Mouse (Mus musculus) liver, embryonic 11.5 days (tissue): ENCODE results near the gene Iqcf4. TPM values are rescaled to one million over a fixed set of nuclear protein-coding genes. Genes with fewer than 3 reads are reported as not detected.

Experiments used
- ATAC-seq: fragments of 200-750 bp; cut with Nextera tagmentation; replicated peaks from 2 replicates; pipeline ENCODE4 v1.8.0; 2017; ENCODE audit warnings: moderate number of reproducible peaks, mild to moderate bottlenecking, moderate TSS enrichment, moderate library complexity; ENCODE audit not compliant: low FRiP score
- DNase-seq: peaks from one replicate; pipeline ENCODE4 v3.0.0-alpha.2; 2017; ENCODE audit warnings: low spot score
- H3K27ac ChIP-seq: fragments of 300-500 bp; sonication (generic); 2 replicates; pipeline ENCODE4 v1.5.1; 2014; ENCODE audit warnings: mild to moderate bottlenecking, low read depth, low read length, control low read depth
- H3K27me3 ChIP-seq: fragments of 300-500 bp; sonication (generic); replicated peaks from 2 replicates; pipeline ENCODE4 v1.6.1; 2014; ENCODE audit warnings: low read length, mixed read lengths; ENCODE audit not compliant: control insufficient read depth, insufficient read depth
- H3K36me3 ChIP-seq: fragments of 300-500 bp; sonication (generic); 2 replicates; pipeline ENCODE4 v1.6.1; 2014; ENCODE audit warnings: mild to moderate bottlenecking, low read length, moderate library complexity, mixed read lengths; ENCODE audit not compliant: control insufficient read depth, insufficient read depth
- H3K4me1 ChIP-seq: fragments of 300-500 bp; sonication (generic); replicated peaks from 2 replicates; pipeline ENCODE4 v1.6.1; 2014; ENCODE audit warnings: low read length, mixed read lengths; ENCODE audit not compliant: control insufficient read depth, insufficient read depth
- H3K4me2 ChIP-seq: fragments of 300-500 bp; sonication (generic); 2 replicates; pipeline ENCODE4 v1.6.1; 2014; ENCODE audit warnings: mild to moderate bottlenecking, control low read depth, moderate library complexity
- H3K4me3 ChIP-seq: fragments of 300-500 bp; sonication (generic); 2 replicates; pipeline ENCODE4 v1.5.1; 2014; ENCODE audit warnings: low read depth, low read length, control low read depth
- H3K9ac ChIP-seq: fragments of 300-500 bp; sonication (generic); 2 replicates; pipeline ENCODE4 v1.6.1; 2014; ENCODE audit warnings: low read depth, low read length, control low read depth
- H3K9me3 ChIP-seq: fragments of 300-500 bp; sonication (generic); 2 replicates; pipeline ENCODE4 v1.6.1; 2016; ENCODE audit warnings: low read length, inconsistent platforms, mixed read lengths; ENCODE audit not compliant: control insufficient read depth
- WGBS: fragments of 180-500 bp; shearing (Covaris S2); extraction: QIAGEN DNeasy Blood & Tissue Kit; methylation state at CpG from one replicate; pipeline ENCODE4 v1.1.7; 2014; 5-methylcytosine and 5-hydroxymethylcytosine counted together
- polyA plus RNA-seq: library from polyadenylated mRNA; unstranded; fragments of >200 nt; fragmentation: Nextera tagmentation; extraction: Ambion mirVana; gene quantifications from 2 replicates; pipeline ENCODE4 v1.2.1, GENCODE M21; 2014

Gene Iqcf4
- polyA plus RNA-seq, 1 experiment from 2014 or later, result not detected

GRCm38 (mm10) chr9:106562291-106562690 lies 8.5 kb downstream of the Iqcf4 start:
- ATAC-seq, result no peak
- 84% methylated on average over 11 of the region's 11 CpGs for WGBS

GRCm38 (mm10) chr9:106561531-106561930 lies 9.3 kb downstream of the Iqcf4 start, which contains the start of gene Iqcf3:
Iqcf3 (minus strand) TSS chr9:106561631.
- H3K27ac ChIP-seq, result no peak within 1 kb of the TSS
- H3K9ac ChIP-seq, result no peak within 1 kb of the TSS
- H3K27me3 ChIP-seq, result no peaks in the 10 kb centered on the region
- 82% methylated on average over 5 of the region's 5 CpGs for WGBS
- H3K9me3 ChIP-seq, result no peaks in the 10 kb centered on the region
- no peak within 1 kb of the TSS for H3K4me2 ChIP-seq
- no peaks in the 10 kb centered on the region for H3K4me1 ChIP-seq
- DNase-seq (no peak), ATAC-seq (no peak)
- H3K36me3 ChIP-seq, result no peaks in the 10 kb centered on the region
- no peak within 1 kb of the TSS for H3K4me3 ChIP-seq

More at GRCm38 (mm10) chr9:106562291-106562690, 8.5 kb downstream of the Iqcf4 start:
- no peaks in the 10 kb centered on the region for H3K36me3 ChIP-seq
- H3K27me3 ChIP-seq, result no peaks in the 10 kb centered on the region
- DNase-seq, result no peak
- no peaks in the 10 kb centered on the region for H3K4me1 ChIP-seq
- no peak overlapping the region for H3K9ac ChIP-seq
- no peak overlapping the region for H3K4me3 ChIP-seq
- no peak overlapping the region for H3K27ac ChIP-seq
- H3K4me2 ChIP-seq, result no peak overlapping the region
- no peaks in the 10 kb centered on the region for H3K9me3 ChIP-seq

- no peaks in the 10 kb centered on the region for H3K36me3 ChIP-seq
- ATAC-seq (no peak), DNase-seq (no peak)
- no peaks in the 10 kb centered on the region for H3K9me3 ChIP-seq
- H3K4me1 ChIP-seq, result no peaks in the 10 kb centered on the region
- H3K4me2 ChIP-seq, result no peak overlapping the region
- no peak overlapping the region for H3K27ac ChIP-seq
- H3K27me3 ChIP-seq, result no peaks in the 10 kb centered on the region
- 87% methylated on average over 11 of the region's 11 CpGs for WGBS
- no peak overlapping the region for H3K9ac ChIP-seq
- H3K4me3 ChIP-seq, result no peak overlapping the region
Observed at GRCm38 (mm10) chr9:106534975-106535374, 35.8 kb downstream of the Iqcf4 start.

- H3K9ac ChIP-seq, result no peak overlapping the region
- no peak overlapping the region for H3K4me2 ChIP-seq
- no peaks in the 10 kb centered on the region for H3K4me1 ChIP-seq
- DNase-seq, result no peak
- H3K4me3 ChIP-seq, result no peak overlapping the region
- WGBS, result 87% methylated on average over 7 of the region's 7 CpGs
- ATAC-seq, result no peak
- no peaks in the 10 kb centered on the region for H3K9me3 ChIP-seq
- no peak overlapping the region for H3K27ac ChIP-seq
- H3K36me3 ChIP-seq, result no peaks in the 10 kb centered on the region
- no peaks in the 10 kb centered on the region for H3K27me3 ChIP-seq
Observed at GRCm38 (mm10) chr9:106534296-106534695, 36.5 kb downstream of the Iqcf4 start.

GRCm38 (mm10) chr9:106531833-106532232 lies 39.0 kb downstream of the Iqcf4 start:
- no peaks in the 10 kb centered on the region for H3K36me3 ChIP-seq
- H3K4me2 ChIP-seq, result no peak overlapping the region
- H3K4me3 ChIP-seq, result no peak overlapping the region
- no peaks in the 10 kb centered on the region for H3K9me3 ChIP-seq
- no peak overlapping the region for H3K27ac ChIP-seq
- H3K27me3 ChIP-seq, result no peaks in the 10 kb centered on the region
- ATAC-seq (no peak; the same call in 1 of the 2 replicates), DNase-seq (no peak)
- no peak overlapping the region for H3K9ac ChIP-seq
- WGBS, result 23% methylated on average over 3 of the region's 3 CpGs
- H3K4me1 ChIP-seq, result no peaks in the 10 kb centered on the region

GRCm38 (mm10) chr9:106519909-106520308 lies 50.9 kb downstream of the Iqcf4 start:
- DNase-seq (no peak), ATAC-seq (no peak)
- no peaks in the 10 kb centered on the region for H3K27me3 ChIP-seq
- H3K4me3 ChIP-seq, result no peak overlapping the region
- WGBS, result 65% methylated on average over 8 of the region's 8 CpGs
- no peak overlapping the region for H3K27ac ChIP-seq
- H3K4me1 ChIP-seq, result no peaks in the 10 kb centered on the region
- H3K36me3 ChIP-seq, result no peaks in the 10 kb centered on the region
- no peaks in the 10 kb centered on the region for H3K9me3 ChIP-seq
- H3K4me2 ChIP-seq, result no peak overlapping the region
- H3K9ac ChIP-seq, result no peak overlapping the region

- Histone ChIP-seq H3K4me2 (no peak overlapping the region), H3K4me1 (no peaks in the 10 kb centered on the region), H3K9me3 (no peaks in the 10 kb centered on the region), H3K36me3 (no peaks in the 10 kb centered on the region), H3K9ac (no peak overlapping the region), H3K4me3 (no peak overlapping the region), H3K27ac (no peak overlapping the region), H3K27me3 (no peaks in the 10 kb centered on the region)
- DNase-seq (no peak), ATAC-seq (no peak)
- WGBS, result 54% methylated on average over 2 of the region's 2 CpGs
Observed at GRCm38 (mm10) chr9:106519433-106519832, 51.4 kb downstream of the Iqcf4 start.

Other genes starting within 250 kb of the Iqcf4 start
- 17.8 and 18.1 TPM in 2 replicates for gene Dusp7, start 202.4 kb downstream of the Iqcf4 start, polyA plus RNA-seq
- 1,192 and 1,256 TPM in 2 replicates for gene Rpl29, start 141.5 kb downstream of the Iqcf4 start, polyA plus RNA-seq
- gene Acy1, start 132.7 kb downstream of the Iqcf4 start, polyA plus RNA-seq, result 51.1 and 52.3 TPM in 2 replicates
- 19.5 and 19.7 TPM in 2 replicates for gene Abhd14b, start 123.5 kb downstream of the Iqcf4 start, polyA plus RNA-seq
- gene Abhd14a, start 123.3 kb downstream of the Iqcf4 start, polyA plus RNA-seq, result 53.6 and 54.0 TPM in 2 replicates
- 62.4 and 63.2 TPM in 2 replicates for gene Pcbp4, start 117.7 kb downstream of the Iqcf4 start, polyA plus RNA-seq
- 0.11 TPM in 1 of 2 replicates, not detected in the other for gene Gpr62, start 105.1 kb downstream of the Iqcf4 start, polyA plus RNA-seq
- 85.4 and 92.8 TPM in 2 replicates for gene Rrp9, start 95.0 kb downstream of the Iqcf4 start, polyA plus RNA-seq
- 1.5 and 1.6 TPM in 2 replicates for gene Parp3, start 94.0 kb downstream of the Iqcf4 start, polyA plus RNA-seq
- gene Iqcf1, start 71.0 kb downstream of the Iqcf4 start, polyA plus RNA-seq, result not detected in 2 replicates
- not detected in 2 replicates for gene Iqcf5, start 56.4 kb downstream of the Iqcf4 start, polyA plus RNA-seq
- not detected in 2 replicates for gene Iqcf3, start 9.4 kb downstream of the Iqcf4 start, polyA plus RNA-seq
- not detected in 2 replicates for gene Iqcf6, start 55.6 kb upstream of the Iqcf4 start, polyA plus RNA-seq
- gene Grm2, start 85.1 kb upstream of the Iqcf4 start, polyA plus RNA-seq, result not detected in 2 replicates
- 29.3 and 33.1 TPM in 2 replicates for gene Tex264, start 114.9 kb upstream of the Iqcf4 start, polyA plus RNA-seq
- 4.0 and 4.5 TPM in 2 replicates for gene Rad54l2, start 218.2 kb upstream of the Iqcf4 start, polyA plus RNA-seq